Mouse (Mus musculus) adrenal gland, postnatal 25 days (tissue): ENCODE results near the gene Hpd. TPM values are rescaled to one million over a fixed set of nuclear protein-coding genes. Genes with fewer than 3 reads are reported as not detected.

Experiments used
- DNase-seq: peaks from one replicate; pipeline ENCODE4 v3.0.0; 2021; ENCODE audit warnings: mixed read lengths
- total RNA-seq: library from RNA; stranded (reverse); gene quantifications from 2 replicates; pipeline ENCODE4 v1.2.3, GENCODE M21; 2021

Hpd gene
- total RNA-seq, 1 experiment from 2014 or later: 1.4 TPM

DNA sequence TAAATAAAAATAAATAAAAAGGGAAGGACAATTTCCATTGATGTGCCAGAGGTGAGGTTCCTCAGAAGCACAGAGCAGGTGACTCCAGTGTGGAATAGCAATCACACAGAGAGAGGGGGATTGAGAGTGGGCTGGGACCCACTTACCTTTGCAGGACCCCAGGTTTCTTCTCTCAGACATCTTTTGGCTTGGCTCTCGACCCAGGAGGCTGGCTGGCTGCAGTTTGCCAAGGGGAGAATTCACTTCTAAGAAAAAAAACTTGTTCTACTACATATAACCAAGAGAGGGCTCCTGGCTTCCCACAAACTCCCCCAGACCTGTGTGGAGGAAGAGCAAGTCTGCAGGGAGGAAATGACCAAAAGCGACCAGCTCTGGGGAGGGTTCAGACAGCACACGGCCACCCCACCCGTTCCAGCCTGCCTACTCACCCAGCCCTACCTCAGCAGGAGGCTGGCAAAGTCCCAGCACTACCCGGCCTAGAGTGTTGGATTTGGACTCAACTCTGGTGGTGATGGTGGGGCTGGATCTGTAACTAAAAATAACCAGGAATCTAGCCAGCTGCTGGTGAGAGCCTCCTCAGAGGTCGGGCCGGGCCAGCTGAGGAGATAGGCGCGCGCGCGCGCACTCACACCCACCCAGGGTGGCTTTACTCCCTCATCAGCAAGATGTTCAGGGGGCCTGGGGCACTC, 48.2 kb downstream of the Hpd start:
- DNase-seq: peak; percentile 70

DNA sequence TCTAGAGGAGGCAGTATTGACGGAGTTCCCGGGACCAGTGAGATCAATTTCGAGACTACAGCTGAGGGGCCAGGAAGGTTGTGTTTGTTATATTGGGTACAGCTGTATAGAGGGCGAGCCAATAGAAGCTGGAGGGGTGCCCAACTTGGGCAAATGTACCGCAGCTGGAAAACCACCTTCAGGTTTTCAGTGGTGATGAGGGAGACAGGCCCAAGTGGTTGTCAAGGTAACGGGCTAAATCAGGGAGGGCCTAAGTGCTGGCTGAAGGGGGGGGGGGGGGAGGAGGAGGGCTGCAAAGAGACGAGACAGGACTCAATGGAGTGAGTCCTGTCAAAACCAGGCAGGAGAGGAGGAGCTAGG, 48.8 kb downstream of the Hpd start:
- DNase-seq: peak; percentile 10

DNA sequence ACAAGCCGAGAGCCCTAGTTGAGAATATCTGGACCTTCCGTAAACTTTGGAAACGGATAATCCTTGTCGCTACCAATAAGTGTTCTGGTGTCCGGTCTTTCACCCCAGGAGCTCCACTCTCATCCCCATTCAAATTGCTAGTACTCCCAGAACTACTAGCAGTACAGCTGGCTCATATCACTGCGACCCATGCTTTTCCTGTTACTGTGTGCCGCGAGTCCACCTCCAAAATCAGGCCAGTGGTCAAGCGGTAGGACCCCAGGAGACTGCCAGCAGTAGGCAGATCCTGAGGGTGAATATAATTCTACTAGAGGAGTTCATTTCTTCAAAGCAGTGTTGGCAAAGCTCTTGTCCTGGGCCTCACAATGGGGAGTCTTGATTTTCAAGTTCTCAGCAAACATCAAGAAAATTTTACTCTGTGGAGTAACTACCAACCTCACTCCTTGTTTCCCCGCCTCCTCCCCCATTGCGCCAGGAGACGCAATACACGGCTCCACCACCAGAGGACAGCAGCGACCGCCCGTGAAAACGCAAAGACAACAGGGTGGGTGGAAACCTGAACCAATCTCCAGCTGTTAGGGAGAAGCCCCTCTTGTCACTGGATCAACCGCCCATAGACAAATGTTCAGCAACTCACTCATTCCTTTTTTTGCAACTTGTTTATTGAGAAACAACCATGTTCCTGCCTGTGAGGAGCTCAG, 49.3 kb downstream of the Hpd start:
- peak; percentile 84 for DNase-seq

DNA sequence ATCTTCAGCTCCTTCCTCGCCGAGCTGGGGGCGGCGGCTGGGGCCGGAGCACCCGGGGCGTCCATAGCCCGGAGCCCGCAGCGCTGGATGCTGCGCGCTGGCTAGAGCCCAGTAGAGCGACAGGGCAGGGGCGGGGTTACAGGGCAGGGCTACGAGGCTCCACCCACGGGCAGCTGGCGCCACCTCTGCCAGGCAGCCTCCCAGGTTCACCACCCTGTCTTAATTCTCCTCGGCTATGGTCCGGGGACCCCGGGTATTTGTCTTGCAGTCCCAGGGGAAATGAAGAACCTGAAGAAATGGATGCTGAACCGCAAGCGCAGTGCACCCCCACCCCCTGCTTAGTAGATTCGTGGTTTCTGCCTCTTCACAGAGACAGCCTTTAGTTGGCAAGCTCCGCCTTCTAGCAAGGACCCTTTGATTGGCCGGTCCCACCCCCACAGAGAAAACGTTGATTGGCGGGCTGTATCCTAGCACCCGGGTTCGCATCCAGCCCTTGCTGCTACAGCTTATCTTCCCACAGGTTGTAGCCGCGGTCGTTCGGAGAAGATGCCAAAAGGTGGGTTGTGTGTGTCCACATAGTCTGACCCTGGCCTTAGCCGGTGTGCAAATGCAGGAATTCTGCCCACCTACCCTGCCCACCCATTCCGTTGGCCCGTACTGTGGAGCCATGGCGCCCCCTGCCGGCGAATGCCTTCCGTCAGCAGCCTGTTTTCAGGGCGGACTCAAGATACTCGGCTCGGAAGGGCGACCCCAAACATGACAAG, 50.0 kb downstream of the Hpd start, which contains the start of gene Rhof:
Gene Rhof (minus strand): TSS at position 385 of the 764 bp plus-strand sequence.
- peak; percentile 90 for DNase-seq

DNA sequence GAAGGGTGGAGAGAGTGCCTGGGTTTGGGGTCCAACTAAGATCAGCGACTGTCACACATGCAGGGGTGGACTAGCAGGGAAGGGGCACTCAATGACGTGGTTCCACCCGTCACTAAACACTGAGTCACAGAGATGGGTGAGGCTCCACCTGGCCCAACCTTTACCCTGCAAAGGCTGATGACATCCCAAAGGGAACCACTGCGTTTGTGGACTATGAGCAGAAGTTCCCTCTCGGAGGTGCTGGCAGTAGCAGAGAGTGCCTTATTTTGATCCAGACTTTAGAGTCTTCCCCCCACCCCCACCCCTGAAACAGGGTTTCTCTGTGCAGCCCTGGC, 51.7 kb downstream of the Hpd start:
- DNase-seq: no peak

DNA sequence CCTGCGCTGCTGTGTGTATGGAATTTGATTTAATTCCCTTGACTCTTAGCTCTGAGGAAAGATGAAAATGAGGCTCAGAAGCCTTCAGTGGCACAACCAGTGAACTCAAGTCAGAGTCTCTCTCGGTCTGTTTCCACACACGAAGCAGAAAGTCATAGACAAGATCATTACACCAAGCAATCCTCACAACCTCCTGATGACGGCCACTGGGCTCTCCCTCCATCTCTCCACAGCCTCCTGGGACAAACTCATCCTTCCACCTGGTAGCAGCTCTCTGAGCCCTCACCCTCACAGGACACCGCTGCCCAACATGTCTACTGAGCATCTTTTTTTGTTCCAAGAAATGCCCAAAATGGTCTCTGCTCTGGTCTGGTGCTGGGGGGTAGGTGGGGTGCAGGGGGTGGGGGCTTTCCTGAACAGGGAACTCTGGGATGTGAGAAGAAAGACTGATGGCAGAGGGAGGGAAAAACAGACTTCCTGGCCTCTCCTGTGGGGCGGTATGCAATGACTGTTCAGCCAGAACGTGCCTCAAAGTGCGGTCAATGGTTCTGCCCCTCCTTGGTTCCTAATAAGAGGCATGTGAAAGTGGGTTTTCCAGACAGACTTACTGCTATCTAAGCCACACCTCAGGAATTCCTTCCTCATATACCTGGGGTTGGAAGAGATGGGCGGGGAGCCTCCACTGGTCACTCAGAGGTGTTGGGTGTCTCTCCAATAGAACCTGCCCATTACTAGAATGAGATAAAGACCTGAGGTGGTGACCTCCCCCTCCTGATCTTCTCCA, 52.3 kb downstream of the Hpd start:
- no peak for DNase-seq

DNA sequence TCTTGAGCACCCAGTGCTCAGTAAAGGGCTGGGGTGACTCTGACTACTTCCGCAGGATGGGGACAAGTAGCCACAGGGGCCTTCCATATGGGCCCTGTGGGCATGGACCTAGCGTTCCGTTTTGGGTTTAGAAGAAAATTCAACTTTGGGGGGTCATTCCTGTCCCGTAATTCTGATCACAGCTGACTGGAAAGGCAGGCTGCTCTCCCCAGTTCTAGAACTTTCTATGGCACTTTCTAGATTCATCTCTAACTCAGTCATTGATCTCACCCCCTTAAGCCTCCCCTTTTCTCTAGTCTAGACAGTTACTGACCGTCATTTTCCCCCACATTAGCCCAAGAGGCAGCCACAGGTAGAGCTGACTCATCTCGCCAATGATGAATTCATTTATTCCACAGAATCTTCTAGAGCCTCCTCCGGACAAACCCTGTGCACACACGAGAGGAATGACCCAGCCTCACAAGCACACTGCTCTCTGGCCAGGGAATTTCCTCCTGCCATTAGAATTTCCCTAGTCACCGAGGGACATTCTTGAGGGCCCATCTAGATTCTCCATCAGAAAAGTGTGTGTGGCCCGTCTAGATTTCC, 53.3 kb downstream of the Hpd start:
- no peak for DNase-seq

DNA sequence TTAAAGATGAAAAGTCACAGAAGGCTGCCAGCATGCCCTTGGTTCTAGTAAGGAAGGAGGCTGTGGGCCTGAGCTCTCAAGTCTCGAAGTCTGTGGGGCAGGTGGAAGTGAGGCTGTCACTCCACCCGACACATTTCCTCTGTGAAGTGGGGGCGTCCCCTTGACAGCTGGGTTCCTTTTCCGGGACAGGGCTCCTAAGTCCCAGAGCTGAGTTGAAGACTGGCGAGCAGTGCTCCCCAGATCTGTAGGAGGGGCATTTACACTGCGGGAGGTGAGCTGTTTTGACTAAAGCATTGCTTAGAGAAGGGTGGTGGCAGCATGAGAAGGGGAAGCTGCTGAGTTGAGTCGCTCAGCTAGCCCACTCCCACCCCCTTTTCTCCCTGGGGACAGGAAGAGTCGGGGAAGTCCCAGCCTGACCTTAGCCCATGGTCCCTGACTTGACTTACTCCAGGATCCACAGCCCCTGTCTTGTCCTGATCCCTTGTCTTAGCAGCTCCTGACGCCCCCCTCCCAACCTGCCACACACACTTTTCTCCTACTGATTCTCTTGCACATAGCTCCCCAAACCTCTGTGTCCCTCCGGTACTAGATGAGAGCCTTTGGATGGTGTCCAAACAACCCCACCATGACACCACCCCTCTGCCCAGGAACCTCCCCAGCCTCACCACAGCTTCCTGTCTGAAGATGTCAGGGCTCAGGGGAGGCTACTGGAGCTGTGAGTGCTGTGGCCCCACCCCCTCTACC, 53.9 kb downstream of the Hpd start:
- DNase-seq: no peak

DNA sequence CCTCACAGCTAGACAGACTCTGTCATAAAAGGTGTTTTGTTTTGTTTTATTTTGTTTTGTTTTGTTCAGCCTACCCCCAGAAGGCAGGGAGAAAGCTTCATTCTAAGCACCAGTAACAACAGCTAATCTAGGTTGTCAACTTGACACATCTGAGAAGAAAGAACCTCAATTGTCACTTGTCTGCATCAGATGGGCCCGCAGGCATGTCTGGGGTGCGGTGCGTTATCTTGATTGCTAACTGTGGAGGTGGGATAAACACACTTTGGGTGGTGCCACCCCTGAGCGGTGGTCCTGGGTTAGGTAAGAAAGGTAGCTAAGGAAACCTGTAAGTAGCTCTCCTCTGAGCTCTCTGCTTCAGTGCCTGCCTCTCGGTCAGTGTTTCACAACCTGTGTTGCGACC, 55.5 kb downstream of the Hpd start:
- no peak for DNase-seq

DNA sequence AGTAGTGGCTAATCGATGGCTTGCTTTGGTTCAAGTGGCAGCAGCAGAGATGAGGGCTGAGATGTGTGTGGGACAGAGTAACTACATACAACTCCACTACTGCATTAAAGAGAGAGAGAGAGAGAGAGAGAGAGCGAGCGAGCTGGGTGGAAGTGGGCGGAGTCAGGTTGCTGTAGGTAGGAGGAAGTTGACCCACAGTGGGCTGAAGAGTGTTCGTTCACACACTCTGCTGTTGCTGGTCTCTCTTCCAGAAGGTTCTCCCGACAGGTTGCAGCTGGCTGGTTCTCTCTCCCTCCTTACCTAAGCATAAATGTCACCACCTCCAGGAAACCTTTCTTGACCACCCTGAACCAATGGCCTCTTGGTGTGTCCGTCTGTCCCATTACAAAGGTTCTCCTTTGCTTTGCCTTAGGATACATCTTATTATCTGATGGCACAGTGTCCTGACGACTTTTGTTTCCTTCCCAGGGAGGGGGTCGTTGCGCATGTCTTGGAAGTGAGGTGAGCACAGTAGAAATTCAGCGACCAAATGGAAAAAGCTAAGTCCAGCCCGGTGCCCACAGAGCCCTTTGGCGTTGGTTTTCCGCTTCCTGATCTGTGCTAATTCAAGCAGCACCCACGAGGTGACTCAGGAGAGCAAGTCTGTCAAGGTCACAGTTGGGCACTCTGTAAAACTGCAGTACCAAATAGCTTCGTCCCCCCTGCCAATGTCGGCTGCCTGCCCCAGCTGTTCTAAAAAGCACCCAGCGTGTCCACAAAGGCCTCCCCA, 56.7 kb downstream of the Hpd start:
- DNase-seq: no peak

DNA sequence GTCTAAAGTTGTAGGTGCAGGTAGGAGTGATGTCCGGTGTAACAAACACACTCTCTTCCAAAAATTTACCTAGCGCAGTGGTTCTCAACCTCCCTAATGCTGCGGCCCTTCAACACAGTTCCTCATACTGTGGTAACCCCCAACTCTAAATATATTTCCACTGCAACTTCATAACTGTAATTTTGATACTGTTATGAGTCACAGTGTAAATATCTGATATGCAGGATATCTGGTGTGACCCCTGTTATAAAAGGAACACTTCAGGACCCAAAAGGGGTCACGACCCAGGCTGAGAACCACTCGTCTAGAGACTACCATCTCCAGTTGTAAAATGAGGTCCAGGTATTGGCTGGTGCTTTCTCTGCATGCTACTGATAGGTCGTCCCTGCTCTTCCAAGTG, 57.4 kb downstream of the Hpd start:
- no peak for DNase-seq

DNA sequence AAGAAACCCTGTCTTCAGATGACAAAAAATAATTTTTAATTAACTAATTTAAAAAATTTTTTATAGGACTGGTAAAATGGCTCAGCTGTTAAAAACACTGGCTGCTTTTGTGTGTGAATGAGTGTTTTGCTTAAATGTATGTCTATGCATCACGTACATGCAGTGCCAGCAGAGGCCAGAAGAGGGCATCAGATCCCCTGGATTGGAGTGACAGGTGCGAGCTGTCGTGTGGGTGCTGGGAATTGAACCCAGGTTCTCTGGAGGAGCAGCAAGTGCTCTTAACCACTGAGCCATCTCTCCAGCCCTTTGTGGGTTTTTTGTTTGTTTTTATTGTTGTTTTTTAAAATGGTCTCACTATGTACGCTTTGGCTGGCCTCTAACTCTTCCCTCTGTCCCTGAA, 60.3 kb downstream of the Hpd start:
- DNase-seq: no peak

Other genes with a start within 250 kb of the Hpd start
- gene Kdm2b, start 192.9 kb downstream of the Hpd start, total RNA-seq: 16.4 and 22.7 TPM in 2 replicates
- gene Orai1, start 167.7 kb downstream of the Hpd start, total RNA-seq: 11.7 and 13.4 TPM in 2 replicates
- not detected in 2 replicates for gene Morn3, start 135.7 kb downstream of the Hpd start, total RNA-seq
- 15.0 and 20.3 TPM in 2 replicates for gene Tmem120b, start 114.3 kb downstream of the Hpd start, total RNA-seq
- 1.1 and 1.6 TPM in 2 replicates for gene Rhof, start 50.0 kb downstream of the Hpd start, total RNA-seq
- gene Setd1b, start 40.5 kb downstream of the Hpd start, total RNA-seq: 34.7 and 41.6 TPM in 2 replicates
- 26.8 and 30.8 TPM in 2 replicates for gene Psmd9, start 13.3 kb downstream of the Hpd start, total RNA-seq
- 1.3 and 1.6 TPM in 2 replicates for gene Wdr66, start 69.4 kb upstream of the Hpd start, total RNA-seq
- gene Bcl7a, start 161.1 kb upstream of the Hpd start, total RNA-seq: 13.7 and 15.4 TPM in 2 replicates
- 25.3 and 30.5 TPM in 2 replicates for gene Mlxip, start 212.1 kb upstream of the Hpd start, total RNA-seq